In the genomic region with DNA sequence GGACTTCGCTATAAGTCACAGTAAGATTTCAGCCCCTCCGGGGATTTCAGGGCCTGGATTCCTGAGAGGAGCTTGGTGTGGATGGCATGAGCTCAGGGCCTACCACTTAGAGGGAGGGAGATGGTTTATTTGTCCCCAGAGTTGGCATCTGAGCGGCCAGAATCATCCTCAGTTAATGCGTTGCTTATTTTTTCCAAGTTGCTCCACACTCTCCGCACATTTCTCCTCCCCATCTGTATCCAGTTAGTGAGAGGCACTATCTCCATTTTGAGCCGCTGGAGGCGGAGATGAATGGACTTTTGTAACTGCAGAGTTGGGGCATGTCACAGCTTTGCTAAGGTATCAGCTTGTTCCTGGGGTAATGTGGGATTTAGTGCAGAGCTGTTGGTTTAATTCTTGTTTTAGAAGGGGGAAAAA, we compare ENCODE assay signal across 8 mouse cellular contexts. TPM values are rescaled to one million over a fixed set of nuclear protein-coding genes. Genes with fewer than 3 reads are reported as not detected.
A peak's percentile ranks its signal among the peaks of the same experiment; 100 is the strongest.
DNase-seq lines count a peak whose midpoint lies in the region; ATAC-seq lines count a peak whose summit lies in the region.

No protein-coding gene starts in this region.

- H3K27me3 ChIP-seq in neural tube, embryonic 11.5 days (ENCODE audit: control insufficient read depth, insufficient read depth, low read length) = no peaks in the 10 kb centered on the region
- H3K27me3 ChIP-seq in forebrain, embryonic 10.5 days (ENCODE audit: poor library complexity, severe bottlenecking) = no peaks in the 10 kb centered on the region
- H3K27me3 ChIP-seq in limb, embryonic 12.5 days = no peaks in the 10 kb centered on the region
- no peaks in the 10 kb centered on the region for H3K27me3 ChIP-seq in stomach, embryonic 15.5 days (replicated peaks)

- no peaks in the 10 kb centered on the region for H3K36me3 ChIP-seq in neural tube, embryonic 11.5 days (ENCODE audit: control insufficient read depth, insufficient read depth, low read length)
- peaks cover 8% of the 10 kb centered on the region; the same call in 1 of the 2 replicates for H3K36me3 ChIP-seq in forebrain, embryonic 10.5 days (replicated peaks)
- H3K36me3 ChIP-seq in limb, embryonic 12.5 days = peaks cover 4% of the 10 kb centered on the region; the same call in 1 of the 2 replicates
- H3K36me3 ChIP-seq in stomach, embryonic 15.5 days = no peaks in the 10 kb centered on the region

- peaks cover 39% of the 10 kb centered on the region for H3K4me1 ChIP-seq in neural tube, embryonic 11.5 days (ENCODE audit: control insufficient read depth, insufficient read depth, low read length)
- peaks cover 69% of the 10 kb centered on the region for H3K4me1 ChIP-seq in forebrain, embryonic 10.5 days
- H3K4me1 ChIP-seq in limb, embryonic 12.5 days (replicated peaks) = peaks cover 47% of the 10 kb centered on the region
- peaks cover 36% of the 10 kb centered on the region for H3K4me1 ChIP-seq in stomach, embryonic 15.5 days

- WGBS in neural tube, embryonic 11.5 days = 6% methylated on average over 7 of the region's 7 CpGs
- 13% methylated on average over 7 of the region's 7 CpGs for WGBS in forebrain, embryonic 10.5 days
- 3% methylated on average over 7 of the region's 7 CpGs for WGBS in limb, embryonic 12.5 days
- 9% methylated on average over 7 of the region's 7 CpGs for WGBS in stomach, embryonic 15.5 days

- peak overlapping the region; percentile 98 for H3K9ac ChIP-seq in neural tube, embryonic 11.5 days (ENCODE audit: low read length)
- H3K9ac ChIP-seq in limb, embryonic 12.5 days (replicated peaks) = peak overlapping the region; percentile 99
- peak overlapping the region; percentile 81; the same call in 1 of the 2 replicates for H3K9ac ChIP-seq in stomach, embryonic 15.5 days

- DNase-seq in neural tube, embryonic 11.5 days (ENCODE audit: low spot score) = no peak
- no peak for DNase-seq in neural tube, embryonic 10.5 days (ENCODE audit: extremely low spot score, low spot score)
- no peak for DNase-seq in forebrain, embryonic 10.5 days (ENCODE audit: extremely low spot score, low spot score)
- DNase-seq in T-cell, adult 2 months (ENCODE audit: low spot score) = no peak
- no peak for DNase-seq in cerebellum, adult 9-10 months
- no peak for DNase-seq in kidney, postnatal 10 days

- peak overlapping the region; percentile 91 for H3K4me3 ChIP-seq in neural tube, embryonic 11.5 days (ENCODE audit: low read depth, low read length)
- H3K4me3 ChIP-seq in forebrain, embryonic 10.5 days = peak overlapping the region; percentile 82
- peak overlapping the region; percentile 89 for H3K4me3 ChIP-seq in limb, embryonic 12.5 days (replicated peaks)
- peak overlapping the region; percentile 70 for H3K4me3 ChIP-seq in stomach, embryonic 15.5 days (replicated peaks)

- 0 out of 2 replicates have a peak overlapping the region, but pooled peaks have one; percentile 83 for H3K27ac ChIP-seq in neural tube, embryonic 11.5 days (ENCODE audit: low read depth, low read length)
- peak overlapping the region; percentile 98 for H3K27ac ChIP-seq in forebrain, embryonic 10.5 days
- H3K27ac ChIP-seq in limb, embryonic 12.5 days = peak overlapping the region; percentile 97
- peak overlapping the region; percentile 94 for H3K27ac ChIP-seq in stomach, embryonic 15.5 days

- H3K4me2 ChIP-seq in neural tube, embryonic 11.5 days (ENCODE audit: low read depth) = peak overlapping the region; percentile 92
- peak overlapping the region; percentile 91 for H3K4me2 ChIP-seq in limb, embryonic 12.5 days
- peak overlapping the region; percentile 65 for H3K4me2 ChIP-seq in stomach, embryonic 15.5 days

- no peak for ATAC-seq in neural tube, embryonic 11.5 days (ENCODE audit: insufficient read depth, low FRiP score, low TSS enrichment)
- ATAC-seq in limb, embryonic 12.5 days (ENCODE audit: insufficient number of reproducible peaks, insufficient read depth, low FRiP score, low TSS enrichment, low read depth) = no peak
- no peak for ATAC-seq in stomach, embryonic 15.5 days (ENCODE audit: insufficient read depth, low FRiP score, low read depth)

- no peaks in the 10 kb centered on the region for H3K9me3 ChIP-seq in neural tube, embryonic 11.5 days (ENCODE audit: control insufficient read depth, low read length)
- H3K9me3 ChIP-seq in forebrain, embryonic 10.5 days = no peaks in the 10 kb centered on the region
- no peaks in the 10 kb centered on the region for H3K9me3 ChIP-seq in limb, embryonic 12.5 days
- no peaks in the 10 kb centered on the region for H3K9me3 ChIP-seq in stomach, embryonic 15.5 days

RNA-seq across cellular contexts. Expression of a gene that starts 49.3 kb away (rescaled TPM):
- 0.09 and 0.31 TPM in 2 replicates for polyA plus RNA-seq in neural tube, embryonic 11.5 days (2014; fragmentation: Nextera tagmentation; extraction: Ambion mirVana)
- polyA plus RNA-seq in forebrain, embryonic 10.5 days (2016; fragmentation: Nextera tagmentation; extraction: Ambion mirVana) = 0.09 and 0.14 TPM in 2 replicates
- polyA plus RNA-seq in limb, embryonic 12.5 days (2016; fragmentation: Nextera tagmentation; extraction: Ambion mirVana) = 0.20 and 0.34 TPM in 2 replicates
- polyA plus RNA-seq in stomach, embryonic 15.5 days (2015; fragmentation: Nextera tagmentation; extraction: Ambion mirVana) = 0.05 and 0.09 TPM in 2 replicates
